Mouse (Mus musculus) olfactory bulb, adult 2 months (tissue): ENCODE data around the gene Tbc1d16. TPM values are rescaled to one million over a fixed set of nuclear protein-coding genes. Genes with fewer than 3 reads are reported as not detected.
"Not testable (repeated sequence)": the region's sequence is repeated elsewhere in the genome, so short reads cannot be mapped to it uniquely, and the experiment has no call there.

ENCODE experiments used
- H3K27ac ChIP-seq: fragments of 200-500 bp; 2 replicates; pipeline ENCODE4 v1.5.1; 2012; ENCODE audit warnings: low read depth, low read length; ENCODE audit not compliant: insufficient read depth
- H3K4me1 ChIP-seq: fragments of 200-500 bp; 2 replicates; pipeline ENCODE4 v1.6.1; 2012; ENCODE audit warnings: low read length; ENCODE audit not compliant: control insufficient read depth, insufficient read depth
- H3K4me3 ChIP-seq: fragments of 200-500 bp; 2 replicates; pipeline ENCODE4 v1.5.1; 2012; ENCODE audit warnings: mild to moderate bottlenecking, low read depth, low read length, moderate library complexity; ENCODE audit not compliant: insufficient read depth
- CTCF ChIP-seq: fragments of 200-500 bp; IDR thresholded peaks from 2 replicates; pipeline ENCODE4 v1.5.1; 2012; ENCODE audit warnings: low read depth, mild to moderate bottlenecking, low read length, moderate library complexity; ENCODE audit not compliant: insufficient read depth
- POLR2A ChIP-seq: fragments of 200-500 bp; IDR thresholded peaks from 2 replicates; pipeline ENCODE4 v1.6.1; 2012; ENCODE audit warnings: mild to moderate bottlenecking, low read depth, low read length, moderate library complexity; ENCODE audit not compliant: insufficient read depth
- WGBS: fragments of 180-500 bp; shearing (Covaris S2); methylation state at CpG from one replicate; pipeline ENCODE4 v1.1.7; 2018; 5-methylcytosine and 5-hydroxymethylcytosine counted together
- polyA plus RNA-seq: library from polyadenylated mRNA; stranded (reverse); fragments of >200 nt; gene quantifications from 2 replicates; pipeline ENCODE4 v1.2.4, GENCODE M21; 2012; ENCODE audit warnings: low replicate concordance; ENCODE audit not compliant: missing spikeins, insufficient read depth, insufficient read length

Gene Tbc1d16
- polyA plus RNA-seq, 1 experiment = not detected

- Histone ChIP-seq H3K27ac (peak overlapping the region; percentile 31), H3K4me1 (peaks cover 11% of the 10 kb centered on the region), H3K4me3 (no peak overlapping the region)
- no peak for TF ChIP-seq POLR2A
- no peak for TF ChIP-seq CTCF
- WGBS = 30% methylated on average over 6 of the region's 6 CpGs
Observed at GRCm38 (mm10) chr11:119106289-119106688, 122.0 kb downstream of the Tbc1d16 start.

- TF ChIP-seq CTCF (no peak), POLR2A (no peak)
- peak overlapping the region; percentile 31 for H3K27ac ChIP-seq
- 38% methylated on average over 8 of the region's 8 CpGs for WGBS
Observed at GRCm38 (mm10) chr11:119105748-119106147, 122.6 kb downstream of the Tbc1d16 start.

GRCm38 (mm10) chr11:119105071-119105609 is 123.2 kb downstream of the Tbc1d16 start:
- TF ChIP-seq CTCF = no peak
- H3K27ac ChIP-seq = no peak overlapping the region
- WGBS = 75% methylated on average over 7 of the region's 7 CpGs
- H3K4me3 ChIP-seq = no peak overlapping the region
- H3K4me1 ChIP-seq = peaks cover 11% of the 10 kb centered on the region

More at GRCm38 (mm10) chr11:119105748-119106147, 122.6 kb downstream of the Tbc1d16 start:
- Histone ChIP-seq H3K4me1 (peaks cover 11% of the 10 kb centered on the region), H3K4me3 (no peak overlapping the region)

- Histone ChIP-seq H3K4me1 (peaks cover 11% of the 10 kb centered on the region), H3K4me3 (no peak overlapping the region), H3K27ac (no peak overlapping the region)
- TF ChIP-seq POLR2A (no peak), CTCF (no peak)
- 86% methylated on average over 3 of the region's 3 CpGs for WGBS
Observed at GRCm38 (mm10) chr11:119103991-119104390, 124.3 kb downstream of the Tbc1d16 start.

- not testable (repeated sequence) for H3K4me1 ChIP-seq, H3K27ac ChIP-seq, H3K4me3 ChIP-seq
- 81% methylated on average over 4 of the region's 4 CpGs for WGBS
Observed at GRCm38 (mm10) chr11:119100355-119100754, 127.9 kb downstream of the Tbc1d16 start.

- Histone ChIP-seq H3K4me3 (no peak overlapping the region), H3K4me1 (peaks cover 5% of the 10 kb centered on the region; the same call in 1 of the 2 replicates), H3K27ac (no peak overlapping the region)
- WGBS = 79% methylated on average over 4 of the region's 4 CpGs
- TF ChIP-seq POLR2A = no peak
- TF ChIP-seq CTCF = no peak
Observed at GRCm38 (mm10) chr11:119098202-119098601, 130.1 kb downstream of the Tbc1d16 start.

GRCm38 (mm10) chr11:119095441-119095840 is 132.9 kb downstream of the Tbc1d16 start:
- 44% methylated on average over 3 of the region's 3 CpGs for WGBS

GRCm38 (mm10) chr11:119093322-119093721 is 135.0 kb downstream of the Tbc1d16 start:
- WGBS = 92% methylated on average over 1 of the region's 1 CpGs
- TF ChIP-seq CTCF (no peak), POLR2A (no peak)

More at GRCm38 (mm10) chr11:119095441-119095840, 132.9 kb downstream of the Tbc1d16 start:
- TF ChIP-seq CTCF (no peak), POLR2A (no peak)
- peaks cover 14% of the 10 kb centered on the region for H3K4me1 ChIP-seq
- H3K27ac ChIP-seq = no peak overlapping the region
- no peak overlapping the region for H3K4me3 ChIP-seq

More at GRCm38 (mm10) chr11:119093322-119093721, 135.0 kb downstream of the Tbc1d16 start:
- no peak overlapping the region for H3K27ac ChIP-seq
- peaks cover 26% of the 10 kb centered on the region for H3K4me1 ChIP-seq
- H3K4me3 ChIP-seq = no peak overlapping the region

Other genes with a start within 250 kb of the Tbc1d16 start
- gene Enpp7, start 240.3 kb downstream of the Tbc1d16 start, polyA plus RNA-seq = not detected in 2 replicates
- gene Cbx2, start 205.5 kb downstream of the Tbc1d16 start, polyA plus RNA-seq = not detected in 2 replicates
- not detected in 2 replicates for gene Cbx8, start 187.5 kb downstream of the Tbc1d16 start, polyA plus RNA-seq
- not detected in 2 replicates for gene Cbx4, start 142.3 kb downstream of the Tbc1d16 start, polyA plus RNA-seq
- not detected in 2 replicates for gene Ccdc40, start 73 bp upstream of the Tbc1d16 start, polyA plus RNA-seq
- not detected in 2 replicates for gene Gaa, start 39.4 kb upstream of the Tbc1d16 start, polyA plus RNA-seq
- gene Eif4a3, start 71.6 kb upstream of the Tbc1d16 start, polyA plus RNA-seq = not detected in 2 replicates
- not detected in 2 replicates for gene Card14, start 79.3 kb upstream of the Tbc1d16 start, polyA plus RNA-seq
- not detected in 2 replicates for gene Sgsh, start 127.0 kb upstream of the Tbc1d16 start, polyA plus RNA-seq
- gene Slc26a11, start 127.1 kb upstream of the Tbc1d16 start, polyA plus RNA-seq = not detected in 2 replicates
- not detected in 2 replicates for gene Rnf213, start 164.6 kb upstream of the Tbc1d16 start, polyA plus RNA-seq